Mouse (Mus musculus) myocyte (in vitro differentiated cells): ENCODE measurements at regions not wholly inside any gene's neighbourhood (a gene's known extent, or its start where the extent isn't known, plus 50 kb on each side); places are given as distances from the start of the nearest gene placed in this dataset.

Source experiments
- H3K27me3 ChIP-seq: one replicate; pipeline ENCODE4 v1.6.1; 2011; ENCODE audit not compliant: control insufficient read depth, insufficient read depth, insufficient read length
- H3K36me3 ChIP-seq: one replicate; pipeline ENCODE4 v1.6.1; 2011; ENCODE audit not compliant: control insufficient read depth, insufficient read depth
- H3K4me2 ChIP-seq: one replicate; pipeline ENCODE4 v1.6.1; 2011; ENCODE audit warnings: low read depth, control low read depth
- H3K4me3 ChIP-seq: one replicate; pipeline ENCODE4 v1.5.1; 2011; ENCODE audit warnings: mild to moderate bottlenecking, control low read depth, moderate library complexity
- H3K79me2 ChIP-seq: one replicate; pipeline ENCODE4 v1.6.1; 2011; ENCODE audit not compliant: control insufficient read depth, insufficient read depth
- H3ac ChIP-seq: one replicate; pipeline ENCODE4 v1.6.1; 2011; ENCODE audit not compliant: control insufficient read depth, insufficient read length
- MAX ChIP-seq: IDR thresholded peaks from one replicate; pipeline ENCODE4 v1.6.1; 2011; ENCODE audit warnings: low read depth, mild to moderate bottlenecking, control low read depth
- MYOD1 ChIP-seq, 3 experiments: IDR thresholded peaks; one replicate each; pipeline ENCODE4 v1.6.1; 2011; ENCODE audit warnings: control low read depth in 2 of 3, low read depth in 2 of 3, mild to moderate bottlenecking in 2 of 3, moderate library complexity in 1 of 3; ENCODE audit not compliant: insufficient read length in 2 of 3, control insufficient read depth in 1 of 3
- MYOG ChIP-seq, 3 experiments: IDR thresholded peaks; one replicate each; pipeline ENCODE4 v1.6.1; 2011; ENCODE audit warnings: control low read depth in 2 of 3, low read depth in 2 of 3, mild to moderate bottlenecking in 2 of 3; ENCODE audit not compliant: insufficient read length in 2 of 3, control insufficient read depth in 1 of 3, insufficient read depth in 1 of 3
- TCF3 ChIP-seq: IDR thresholded peaks from one replicate; pipeline ENCODE4 v1.6.1; 2011; ENCODE audit warnings: low read depth, control low read depth; ENCODE audit not compliant: insufficient read length

GRCm38 (mm10) chr7:61535121-61535520 lies 811.2 kb upstream of the Ndn start:
- no peak overlapping the region for H3K4me3 ChIP-seq
- no peak overlapping the region for H3ac ChIP-seq
- H3K27me3 ChIP-seq = no peaks in the 10 kb centered on the region
- no peaks in the 10 kb centered on the region for H3K79me2 ChIP-seq
- H3K36me3 ChIP-seq = no peaks in the 10 kb centered on the region
- TF ChIP-seq MYOG (IDR thresholded peaks at IDR 0.05; ENCODE audit: control insufficient read depth in 1 of 3, insufficient read depth in 1 of 3, insufficient read length in 2 of 3, low read depth in 2 of 3) (peak in 2 of 3 experiments; percentile 68 to 86), TCF3 (peak; percentile 61), MAX (no peak), MYOD1 (IDR thresholded peaks at IDR 0.05; ENCODE audit: control insufficient read depth in 1 of 3, insufficient read length in 2 of 3, low read depth in 2 of 3) (peak in 2 of 3 experiments; percentile 91 to 93)
- H3K4me2 ChIP-seq = peak overlapping the region; percentile 65
